Mouse (Mus musculus): ENCODE measurements at regions not wholly inside any gene's neighbourhood (a gene's known extent, or its start where the extent isn't known, plus 50 kb on each side); places are given as distances from the start of the nearest gene placed in this dataset.

DNA sequence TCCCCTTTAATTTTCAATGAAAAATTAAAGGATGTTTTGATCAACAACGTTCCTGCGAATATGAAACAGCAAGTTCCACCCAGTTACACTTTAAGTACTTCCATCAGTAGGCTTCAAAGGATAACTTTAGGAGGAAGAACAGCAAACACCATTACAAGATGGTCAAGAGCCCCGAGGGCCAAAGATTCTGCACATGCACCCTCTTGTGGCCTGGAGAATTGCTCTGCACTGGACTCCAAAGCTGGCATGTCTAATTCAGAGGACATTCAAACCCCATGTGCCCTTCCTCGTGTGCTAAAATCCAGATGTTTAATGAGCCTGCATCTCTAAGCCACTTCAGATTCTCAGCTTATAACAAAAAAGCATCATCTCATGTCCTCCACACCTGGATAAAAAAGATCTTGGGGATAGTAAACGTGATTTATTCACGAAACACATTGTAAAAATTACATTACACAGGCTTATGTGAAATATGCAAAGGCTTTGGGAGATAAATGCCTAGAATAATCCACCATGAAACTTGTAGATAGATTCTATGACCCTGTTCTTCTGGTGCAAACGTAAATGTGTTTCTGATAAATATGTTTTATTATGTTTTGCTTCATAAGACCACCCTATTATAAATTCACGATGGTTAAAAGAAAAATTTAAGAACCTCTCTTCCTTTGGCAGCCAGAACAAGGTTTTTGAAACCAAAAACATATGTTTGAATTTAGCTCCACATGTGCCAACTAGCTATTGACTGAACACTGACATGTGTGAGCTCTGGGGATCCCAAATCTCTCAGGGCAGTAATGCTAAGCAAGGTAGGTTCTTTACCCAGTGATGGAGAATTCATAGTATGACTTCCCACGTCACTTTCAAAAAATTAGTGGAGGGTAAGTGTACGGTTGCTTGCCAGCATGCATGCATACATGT, 100.6 kb upstream of the Rfx3 start:
- no peak for DNase-seq (ENCODE audit: low spot score)

DNA sequence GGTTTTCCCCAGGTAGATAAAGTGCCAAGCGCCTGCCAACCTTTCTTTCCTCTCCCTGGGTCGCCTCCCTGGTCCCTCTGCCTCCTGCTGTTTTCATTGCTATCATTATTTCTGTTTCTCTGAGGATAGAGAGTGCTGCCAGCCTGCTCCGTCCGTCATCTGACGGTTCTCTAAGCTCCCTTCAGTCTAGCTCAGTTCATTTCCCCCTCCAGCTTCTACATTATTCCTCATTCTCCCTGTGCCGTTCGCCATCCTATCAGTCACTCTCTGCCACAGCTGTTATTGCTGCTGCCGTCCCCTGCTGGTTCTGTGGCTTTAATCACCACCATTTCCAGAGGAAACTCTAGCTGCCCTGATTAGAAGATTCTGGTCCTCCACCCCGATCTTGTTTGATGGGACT, 84.7 kb upstream of the Rfx3 start:
- DNase-seq (ENCODE audit: low spot score): no peak

- no peak for DNase-seq (ENCODE audit: low spot score)
Observed at GRCm38 (mm10) chr19:28092252-28092651, 81.3 kb upstream of the Rfx3 start.

DNA sequence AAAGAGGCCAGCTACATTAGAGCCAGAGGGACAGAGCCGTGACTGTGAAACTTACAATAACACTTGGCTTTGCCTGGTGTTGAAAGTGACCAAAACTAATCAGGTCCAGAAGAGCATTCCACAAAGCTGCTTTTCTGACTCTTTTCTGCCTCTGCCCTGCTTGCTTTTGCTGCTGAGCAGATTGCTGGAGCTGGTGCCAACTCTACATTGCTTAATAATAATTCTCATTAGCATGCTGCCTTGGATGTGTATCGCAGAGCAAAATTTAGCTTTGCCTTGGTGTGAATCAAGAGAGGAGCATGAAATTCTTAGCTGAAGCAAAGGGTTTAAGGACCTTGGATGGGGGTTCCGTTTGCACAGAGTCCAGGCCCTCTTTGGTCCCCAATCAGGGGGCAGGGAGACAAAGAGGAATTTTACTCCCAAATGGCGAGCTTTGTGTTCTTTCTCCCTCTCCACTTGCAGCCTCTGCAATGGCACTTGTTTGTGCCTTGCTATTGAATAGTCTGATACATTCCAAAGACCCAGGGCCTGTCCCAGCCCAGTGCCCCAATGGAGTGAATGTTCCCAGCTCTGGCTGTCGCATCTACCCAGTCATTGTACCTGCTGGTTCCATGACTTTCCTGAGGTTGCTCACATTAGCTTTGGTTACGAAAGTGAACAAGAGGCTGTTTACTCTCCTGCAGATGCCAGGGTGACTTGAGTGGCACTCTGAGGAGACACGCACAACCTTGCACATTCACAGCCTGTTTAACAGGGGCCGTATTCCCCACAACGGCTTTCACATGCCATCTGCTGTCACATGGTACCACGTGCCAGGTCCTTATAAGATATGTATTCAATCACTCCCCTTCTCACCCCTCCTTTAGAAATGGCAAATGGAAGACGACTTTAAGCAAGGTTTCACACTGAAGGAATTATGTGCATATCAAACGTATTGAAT, 76.9 kb upstream of the Rfx3 start:
- DNase-seq (ENCODE audit: low spot score): no peak

DNA sequence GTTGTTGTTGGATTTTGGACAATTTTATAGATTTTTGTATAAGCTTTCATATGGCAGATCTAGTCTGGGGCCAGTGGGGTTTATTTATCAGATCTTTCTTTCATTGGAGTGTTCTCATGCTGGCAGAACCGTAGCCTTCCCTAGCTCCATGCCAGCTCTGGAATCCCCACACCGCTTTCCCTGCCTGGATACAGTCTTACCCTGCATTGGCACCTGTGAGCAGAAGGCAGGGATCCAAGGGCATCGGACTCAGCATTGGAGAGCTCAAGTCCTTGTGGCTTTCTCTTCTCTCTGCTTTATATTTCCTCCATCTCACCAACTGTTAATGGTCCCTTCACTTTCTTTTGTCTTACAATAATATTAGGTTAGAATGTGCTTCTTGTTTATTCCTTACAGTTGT, 59.4 kb upstream of the Rfx3 start:
- DNase-seq (ENCODE audit: low spot score): no peak
